Mouse (Mus musculus) left cerebral cortex, postnatal 36 days (tissue): ENCODE measurements at regions not wholly inside any gene's neighbourhood (a gene's known extent, or its start where the extent isn't known, plus 50 kb on each side); places are given as distances from the start of the nearest gene placed in this dataset.

Experiments
- DNase-seq, 2 experiments: peaks; one replicate each; pipeline ENCODE4 v3.0.0; 2021 to 2022; ENCODE audit warnings: low spot score in 2 of 2, mixed read lengths in 1 of 2
- intact Hi-C: fragments of 180-260 bp; cut with DNase I; formaldehyde crosslinking; loops from one replicate; pipeline ENCODE4 v1.15.1; 2025

GRCm38 (mm10) chr2:144195851-144196250 lies 74.6 kb upstream of the Mgme1 start:
- intact Hi-C loops, result no loop called here

GRCm38 (mm10) chr2:144197139-144197538 lies 73.3 kb upstream of the Mgme1 start:
- no peak for DNase-seq
- intact Hi-C loops, result no loop called here

More at GRCm38 (mm10) chr2:144195851-144196250, 74.6 kb upstream of the Mgme1 start:
- DNase-seq, result no peak

- intact Hi-C loops, result no loop called here
- no peak for DNase-seq
These were observed 72.0 kb upstream of the Mgme1 start for GRCm38 (mm10) chr2:144198326-144199051.
